Mouse (Mus musculus) limb, embryonic 10.5 days (tissue): ENCODE data around the gene Metap1d. TPM values are rescaled to one million over a fixed set of nuclear protein-coding genes. Genes with fewer than 3 reads are reported as not detected.

Source experiments
- DNase-seq: peaks from one replicate; pipeline ENCODE4 v3.0.0-alpha.2; 2017; ENCODE audit warnings: low spot score
- H3K27ac ChIP-seq: fragments of 300-500 bp; sonication (generic); 2 replicates; pipeline ENCODE4 v1.5.1; 2016; ENCODE audit warnings: mild to moderate bottlenecking
- H3K27me3 ChIP-seq: fragments of 300-500 bp; sonication (generic); 2 replicates; pipeline ENCODE4 v1.6.1; 2016; ENCODE audit warnings: low read depth, mild to moderate bottlenecking; ENCODE audit not compliant: poor library complexity, severe bottlenecking
- H3K36me3 ChIP-seq: fragments of 300-500 bp; sonication (generic); 2 replicates; pipeline ENCODE4 v1.6.1; 2016; ENCODE audit warnings: mild to moderate bottlenecking, moderate library complexity
- H3K4me1 ChIP-seq: fragments of 300-500 bp; sonication (generic); 2 replicates; pipeline ENCODE4 v1.6.1; 2016
- H3K4me3 ChIP-seq: fragments of 300-500 bp; sonication (generic); 2 replicates; pipeline ENCODE4 v1.5.1; 2016; ENCODE audit warnings: mild to moderate bottlenecking, moderate library complexity
- H3K9me3 ChIP-seq: fragments of 300-500 bp; sonication (generic); replicated peaks from 2 replicates; pipeline ENCODE4 v1.6.1; 2016; ENCODE audit warnings: mild to moderate bottlenecking
- WGBS: fragments of 180-500 bp; shearing (Covaris S2); methylation state at CpG from one replicate; pipeline ENCODE4 v1.1.7; 2016; 5-methylcytosine and 5-hydroxymethylcytosine counted together
- polyA plus RNA-seq: library from polyadenylated mRNA; unstranded; fragments of >200 nt; fragmentation: Nextera tagmentation; extraction: Ambion mirVana; gene quantifications from 2 replicates; pipeline ENCODE4 v1.2.1, GENCODE M21; 2016

Metap1d gene
- polyA plus RNA-seq: 21.4 and 28.8 TPM in 2 replicates

GRCm38 (mm10) chr2:71453161-71453916 is at the start of gene Metap1d:
Gene Metap1d, plus strand, starts transcription at chr2:71453276.
- Histone ChIP-seq H3K36me3 (no peaks in the 10 kb centered on the region), H3K27me3 (peaks cover 18% of the 10 kb centered on the region), H3K4me1 (peaks cover 12% of the 10 kb centered on the region), H3K4me3 (peak within 1 kb of the TSS; percentile 79), H3K27ac (peak within 1 kb of the TSS; percentile 86), H3K9me3 (no peaks in the 10 kb centered on the region)
- WGBS: under 1% methylated on average over 61 of the region's 61 CpGs
- DNase-seq: peak; percentile 98

GRCm38 (mm10) chr2:71405613-71406012 is 47.5 kb upstream of the Metap1d start:
- no peaks in the 10 kb centered on the region for H3K9me3 ChIP-seq
- H3K4me3 ChIP-seq: no peak overlapping the region
- peaks cover 93% of the 10 kb centered on the region for H3K36me3 ChIP-seq
- no peak for DNase-seq
- WGBS: 95% methylated on average over 1 of the region's 1 CpGs
- no peaks in the 10 kb centered on the region for H3K27me3 ChIP-seq
- H3K27ac ChIP-seq: no peak overlapping the region
- no peaks in the 10 kb centered on the region for H3K4me1 ChIP-seq

GRCm38 (mm10) chr2:71418760-71419280 is 34.3 kb upstream of the Metap1d start:
- WGBS: 91% methylated on average over 3 of the region's 3 CpGs
- DNase-seq: no peak
- Histone ChIP-seq H3K27ac (no peak overlapping the region), H3K27me3 (no peaks in the 10 kb centered on the region), H3K36me3 (peaks cover 77% of the 10 kb centered on the region), H3K4me3 (no peak overlapping the region), H3K4me1 (no peaks in the 10 kb centered on the region), H3K9me3 (no peaks in the 10 kb centered on the region)

- WGBS: 90% methylated on average over 3 of the region's 3 CpGs
- Histone ChIP-seq H3K36me3 (peaks cover 77% of the 10 kb centered on the region), H3K4me3 (no peak overlapping the region), H3K9me3 (no peaks in the 10 kb centered on the region), H3K27me3 (no peaks in the 10 kb centered on the region), H3K4me1 (no peaks in the 10 kb centered on the region), H3K27ac (no peak overlapping the region)
- no peak for DNase-seq
Measured at GRCm38 (mm10) chr2:71419408-71419807, 33.7 kb upstream of the Metap1d start.

- WGBS: 94% methylated on average over 9 of the region's 9 CpGs
- Histone ChIP-seq H3K27ac (no peak overlapping the region), H3K4me3 (no peak overlapping the region), H3K36me3 (peaks cover 81% of the 10 kb centered on the region), H3K4me1 (no peaks in the 10 kb centered on the region), H3K9me3 (no peaks in the 10 kb centered on the region), H3K27me3 (no peaks in the 10 kb centered on the region)
- no peak for DNase-seq
Measured at GRCm38 (mm10) chr2:71420895-71421425, 32.1 kb upstream of the Metap1d start.

GRCm38 (mm10) chr2:71424545-71424944 is 28.5 kb upstream of the Metap1d start:
- no peak overlapping the region for H3K27ac ChIP-seq
- no peak for DNase-seq
- no peaks in the 10 kb centered on the region for H3K4me1 ChIP-seq
- H3K27me3 ChIP-seq: no peaks in the 10 kb centered on the region
- H3K36me3 ChIP-seq: peaks cover 95% of the 10 kb centered on the region
- no peaks in the 10 kb centered on the region for H3K9me3 ChIP-seq
- H3K4me3 ChIP-seq: no peak overlapping the region
- WGBS: 89% methylated on average over 4 of the region's 4 CpGs

GRCm38 (mm10) chr2:71435440-71435839 is 17.6 kb upstream of the Metap1d start:
- H3K4me3 ChIP-seq: no peak overlapping the region
- 84% methylated on average over 4 of the region's 4 CpGs for WGBS
- H3K27me3 ChIP-seq: no peaks in the 10 kb centered on the region
- no peaks in the 10 kb centered on the region for H3K9me3 ChIP-seq
- H3K4me1 ChIP-seq: no peaks in the 10 kb centered on the region
- H3K27ac ChIP-seq: no peak overlapping the region
- H3K36me3 ChIP-seq: peaks cover 88% of the 10 kb centered on the region
- no peak for DNase-seq

GRCm38 (mm10) chr2:71443376-71443775 is 9.7 kb upstream of the Metap1d start:
- Histone ChIP-seq H3K27me3 (peaks cover 5% of the 10 kb centered on the region; the same call in 1 of the 2 replicates), H3K36me3 (peaks cover 37% of the 10 kb centered on the region), H3K27ac (no peak overlapping the region), H3K4me1 (no peaks in the 10 kb centered on the region), H3K9me3 (no peaks in the 10 kb centered on the region), H3K4me3 (no peak overlapping the region)
- WGBS: 30% methylated on average over 2 of the region's 2 CpGs
- DNase-seq: no peak

- Histone ChIP-seq H3K36me3 (peaks cover 18% of the 10 kb centered on the region), H3K9me3 (no peaks in the 10 kb centered on the region), H3K4me3 (no peak overlapping the region), H3K27me3 (peaks cover 10% of the 10 kb centered on the region; the same call in 1 of the 2 replicates), H3K4me1 (no peaks in the 10 kb centered on the region), H3K27ac (no peak overlapping the region)
- 68% methylated on average over 17 of the region's 17 CpGs for WGBS
- no peak for DNase-seq
Measured at GRCm38 (mm10) chr2:71445536-71446196, 7.4 kb upstream of the Metap1d start.

- no peak for DNase-seq
- H3K27me3 ChIP-seq: peaks cover 23% of the 10 kb centered on the region
- no peaks in the 10 kb centered on the region for H3K36me3 ChIP-seq
- 17% methylated on average over 2 of the region's 2 CpGs for WGBS
- H3K4me3 ChIP-seq: no peak overlapping the region
- H3K9me3 ChIP-seq: no peaks in the 10 kb centered on the region
- no peak overlapping the region for H3K27ac ChIP-seq
- H3K4me1 ChIP-seq: peaks cover 10% of the 10 kb centered on the region
Measured at GRCm38 (mm10) chr2:71449604-71450003, 3.5 kb upstream of the Metap1d start.

- Histone ChIP-seq H3K9me3 (no peaks in the 10 kb centered on the region), H3K4me1 (peaks cover 12% of the 10 kb centered on the region), H3K27ac (no peak overlapping the region), H3K36me3 (no peaks in the 10 kb centered on the region), H3K27me3 (peaks cover 18% of the 10 kb centered on the region), H3K4me3 (no peak overlapping the region)
- no peak for DNase-seq
- WGBS: 73% methylated on average over 5 of the region's 5 CpGs
Measured at GRCm38 (mm10) chr2:71451761-71452160, 1.3 kb upstream of the Metap1d start.

- peak overlapping the region; percentile 86; the same call in 1 of the 2 replicates for H3K27ac ChIP-seq
- H3K4me3 ChIP-seq: peak overlapping the region; percentile 79
- no peaks in the 10 kb centered on the region for H3K36me3 ChIP-seq
- 48% methylated on average over 4 of the region's 4 CpGs for WGBS
- no peak for DNase-seq
- peaks cover 14% of the 10 kb centered on the region for H3K27me3 ChIP-seq
- no peaks in the 10 kb centered on the region for H3K9me3 ChIP-seq
- peaks cover 12% of the 10 kb centered on the region for H3K4me1 ChIP-seq
Measured at GRCm38 (mm10) chr2:71453917-71454260, 813 bp downstream of the Metap1d start.

GRCm38 (mm10) chr2:71458624-71459023 is 5.5 kb downstream of the Metap1d start:
- Histone ChIP-seq H3K9me3 (no peaks in the 10 kb centered on the region), H3K27me3 (no peaks in the 10 kb centered on the region), H3K27ac (no peak overlapping the region), H3K36me3 (no peaks in the 10 kb centered on the region), H3K4me3 (no peak overlapping the region), H3K4me1 (peaks cover 7% of the 10 kb centered on the region; the same call in 1 of the 2 replicates)
- no peak for DNase-seq
- WGBS: 78% methylated on average over 13 of the region's 13 CpGs
